Mouse (Mus musculus) embryonic fibroblast, embryonic 13.5 days (primary cell): Measurements from ENCODE around the gene Rtn1.

Experiments used
- CTCF ChIP-seq: IDR thresholded peaks from 2 replicates; pipeline ENCODE4 v1.5.1; 2011; ENCODE audit warnings: mild to moderate bottlenecking, control low read depth, low read length, moderate library complexity, borderline replicate concordance; ENCODE audit not compliant: insufficient read depth
- POLR2A ChIP-seq: IDR thresholded peaks from 2 replicates; pipeline ENCODE4 v1.6.1; 2011; ENCODE audit warnings: low read depth, mild to moderate bottlenecking, control low read depth, low read length, moderate library complexity

- TF ChIP-seq CTCF, result no peak
- TF ChIP-seq POLR2A, result no peak
Measured at GRCm38 (mm10) chr12:72389377-72390103, 19.3 kb downstream of the Rtn1 start.
